Mouse (Mus musculus): ENCODE measurements at regions not wholly inside any gene's neighbourhood (a gene's known extent, or its start where the extent isn't known, plus 50 kb on each side); places are given as distances from the start of the nearest gene placed in this dataset.
"Not testable (repeated sequence)": the region's sequence is repeated elsewhere in the genome, so short reads cannot be mapped to it uniquely, and the experiment has no call there.

DNA sequence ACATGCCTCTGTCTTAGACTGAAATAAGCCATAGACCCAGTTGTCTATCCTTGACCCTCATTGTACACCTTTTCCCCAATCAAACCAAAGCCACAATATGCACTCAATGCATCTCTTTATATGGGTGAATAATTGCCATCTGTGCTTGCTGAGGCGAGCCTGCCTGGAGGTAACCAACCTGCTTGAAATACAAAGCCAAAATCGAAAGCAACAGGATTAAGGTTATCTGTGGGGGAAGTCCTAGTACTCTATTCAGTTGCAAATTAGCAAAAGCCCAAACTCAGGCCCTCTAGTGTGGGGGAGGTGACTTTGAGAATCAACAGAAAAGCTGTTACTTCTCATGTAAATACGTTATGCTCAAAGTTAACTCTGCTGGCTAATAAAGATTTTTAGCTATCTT, 246.2 kb upstream of the Fundc1 start:
- Histone ChIP-seq H3K27ac (replicated peaks) (no peak overlapping the region), H3K4me1 (replicated peaks; ENCODE audit: control insufficient read depth, insufficient read depth) (no peaks in the 10 kb centered on the region), H3K4me2 (replicated peaks; ENCODE audit: low read depth) (no peak overlapping the region), H3K36me3 (ENCODE audit: control insufficient read depth, insufficient read depth, low read length) (no peaks in the 10 kb centered on the region), H3K27me3 (ENCODE audit: control insufficient read depth, insufficient read depth, low read length) (no peaks in the 10 kb centered on the region), H3K9me3 (ENCODE audit: control insufficient read depth, low read length) (no peaks in the 10 kb centered on the region), H3K4me3 (ENCODE audit: low read depth, low read length) (no peak overlapping the region), H3K9ac (ENCODE audit: low read length) (no peak overlapping the region)
- WGBS = 40% methylated on average over 3 of the region's 3 CpGs
- DNase-seq (ENCODE audit: low spot score) (no peak), ATAC-seq (ENCODE audit: low FRiP score, low TSS enrichment) (no peak)
- no peak for TF ChIP-seq EP300 (optimal IDR thresholded peaks at IDR 0.05)
- TF ChIP-seq CTCF (IDR thresholded peaks at IDR 0.05; ENCODE audit: low read depth) = no peak

DNA sequence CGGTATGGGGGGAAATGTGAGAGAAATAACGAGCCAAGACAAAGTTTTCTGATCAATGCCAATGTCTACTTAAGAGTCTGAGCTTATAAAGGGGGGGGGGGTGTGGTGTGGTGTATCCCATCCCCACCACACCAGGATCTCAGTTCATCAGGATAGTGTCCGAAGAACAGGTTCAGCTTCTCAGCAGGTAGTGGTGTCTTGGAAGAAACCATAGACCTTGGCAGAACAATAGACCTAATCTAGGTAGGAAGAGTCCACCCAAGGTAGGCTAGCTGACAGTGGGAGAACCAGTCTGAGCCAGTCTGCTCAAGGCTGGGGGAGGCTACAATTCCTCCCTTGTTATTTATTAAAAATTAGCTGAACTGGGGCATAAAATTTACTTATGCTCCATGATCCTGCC, 245.5 kb upstream of the Fundc1 start:
- Histone ChIP-seq H3K27me3 (ENCODE audit: control insufficient read depth, insufficient read depth, low read length) (no peaks in the 10 kb centered on the region), H3K9me3 (ENCODE audit: control insufficient read depth, low read length) (no peaks in the 10 kb centered on the region), H3K27ac (replicated peaks) (no peak overlapping the region), H3K4me3 (ENCODE audit: low read depth, low read length) (no peak overlapping the region), H3K4me2 (replicated peaks; ENCODE audit: low read depth) (no peak overlapping the region), H3K9ac (ENCODE audit: low read length) (no peak overlapping the region), H3K4me1 (replicated peaks; ENCODE audit: control insufficient read depth, insufficient read depth) (no peaks in the 10 kb centered on the region), H3K36me3 (ENCODE audit: control insufficient read depth, insufficient read depth, low read length) (no peaks in the 10 kb centered on the region)
- DNase-seq (ENCODE audit: low spot score) = no peak
- TF ChIP-seq CTCF (IDR thresholded peaks at IDR 0.05; ENCODE audit: low read depth) (no peak), EP300 (optimal IDR thresholded peaks at IDR 0.05) (no peak)
- 68% methylated on average over 3 of the region's 3 CpGs for WGBS
- ATAC-seq (ENCODE audit: low FRiP score, low TSS enrichment) = no peak

DNA sequence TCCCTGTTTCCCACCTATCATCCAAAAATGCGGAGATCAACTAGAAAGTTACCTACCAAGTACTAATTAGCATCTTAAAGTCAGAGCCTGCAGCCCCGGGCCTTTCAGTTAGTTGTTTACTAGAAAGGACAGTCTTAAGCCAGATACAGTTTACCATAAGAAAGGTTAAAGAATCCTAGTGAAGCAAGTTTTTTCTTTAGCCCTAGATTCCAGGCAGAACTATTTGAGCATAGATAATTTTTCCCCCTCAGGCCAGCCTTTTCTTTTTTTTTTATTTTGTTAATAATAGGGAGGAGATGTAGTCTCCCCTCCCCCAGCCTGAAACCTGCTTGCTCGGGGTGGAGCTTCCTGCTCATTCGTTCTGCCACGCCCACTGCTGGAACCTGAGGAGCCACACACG, 215.9 kb upstream of the Fundc1 start:
- not testable (repeated sequence) for H3K9ac ChIP-seq (ENCODE audit: low read length); H3K27ac ChIP-seq (replicated peaks); ATAC-seq (ENCODE audit: low FRiP score, low TSS enrichment); H3K36me3 ChIP-seq (ENCODE audit: control insufficient read depth, insufficient read depth, low read length); DNase-seq (ENCODE audit: low spot score); H3K9me3 ChIP-seq (ENCODE audit: control insufficient read depth, low read length); H3K27me3 ChIP-seq (ENCODE audit: control insufficient read depth, insufficient read depth, low read length); H3K4me3 ChIP-seq (ENCODE audit: low read depth, low read length); H3K4me1 ChIP-seq (replicated peaks; ENCODE audit: control insufficient read depth, insufficient read depth); H3K4me2 ChIP-seq (replicated peaks; ENCODE audit: low read depth)
- WGBS = 86% methylated on average over 1 of the region's 6 CpGs

DNA sequence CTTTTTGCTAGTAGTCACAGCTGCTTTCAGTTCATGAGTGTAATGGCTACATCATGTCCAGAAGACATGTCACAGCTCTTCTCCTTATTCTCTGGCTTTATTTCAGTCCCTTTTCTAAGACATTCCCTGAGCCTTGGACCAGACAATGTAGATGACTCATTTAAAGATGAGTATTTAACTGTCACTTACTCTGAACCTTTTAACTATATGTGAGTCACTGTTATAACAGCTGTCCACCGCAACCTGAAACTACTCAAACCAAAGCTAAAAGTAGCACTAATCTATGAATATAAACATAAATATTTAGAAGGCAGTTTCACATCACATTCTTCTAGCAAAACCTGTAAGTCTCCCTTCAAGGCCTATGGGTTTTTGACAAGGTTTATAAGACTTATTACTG, 203.8 kb upstream of the Fundc1 start:
- Histone ChIP-seq H3K4me1 (replicated peaks; ENCODE audit: control insufficient read depth, insufficient read depth) (no peaks in the 10 kb centered on the region), H3K27ac (replicated peaks) (no peak overlapping the region), H3K9me3 (ENCODE audit: control insufficient read depth, low read length) (no peaks in the 10 kb centered on the region), H3K9ac (ENCODE audit: low read length) (no peak overlapping the region), H3K27me3 (ENCODE audit: control insufficient read depth, insufficient read depth, low read length) (no peaks in the 10 kb centered on the region), H3K4me2 (replicated peaks; ENCODE audit: low read depth) (no peak overlapping the region), H3K36me3 (ENCODE audit: control insufficient read depth, insufficient read depth, low read length) (no peaks in the 10 kb centered on the region), H3K4me3 (ENCODE audit: low read depth, low read length) (no peak overlapping the region)
- WGBS = 85% methylated on average over 1 of the region's 1 CpGs
- TF ChIP-seq EP300 (optimal IDR thresholded peaks at IDR 0.05) (no peak), CTCF (IDR thresholded peaks at IDR 0.05; ENCODE audit: low read depth) (no peak)
- ATAC-seq (ENCODE audit: low FRiP score, low TSS enrichment) (no peak), DNase-seq (ENCODE audit: low spot score) (no peak)

DNA sequence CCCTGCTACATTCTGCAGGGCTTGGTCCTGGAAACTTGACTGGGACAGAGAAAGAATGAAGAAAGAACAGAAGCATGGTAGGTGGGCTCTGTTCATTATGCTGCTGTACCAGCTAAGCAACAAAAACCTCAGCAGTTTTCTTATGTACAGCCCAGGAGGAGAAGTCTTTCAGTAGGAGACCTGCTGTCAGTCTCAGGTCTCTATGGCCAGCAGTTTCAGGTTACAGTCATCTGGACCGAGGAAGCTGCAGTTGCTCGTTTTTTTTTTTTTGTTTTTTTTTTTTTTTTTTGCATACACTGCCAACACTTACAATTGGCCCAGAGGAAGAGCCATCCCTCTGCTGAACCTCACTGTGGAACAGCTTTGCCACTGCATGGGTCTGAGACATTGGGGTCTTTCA, 180.7 kb upstream of the Fundc1 start:
- H3K9me3 ChIP-seq (ENCODE audit: control insufficient read depth, low read length) = no peaks in the 10 kb centered on the region
- H3K4me2 ChIP-seq (replicated peaks; ENCODE audit: low read depth) = no peak overlapping the region
- H3K4me3 ChIP-seq (ENCODE audit: low read depth, low read length) = no peak overlapping the region
- H3K27me3 ChIP-seq (ENCODE audit: control insufficient read depth, insufficient read depth, low read length) = no peaks in the 10 kb centered on the region
- H3K9ac ChIP-seq (ENCODE audit: low read length) = no peak overlapping the region
- TF ChIP-seq CTCF (IDR thresholded peaks at IDR 0.05; ENCODE audit: low read depth) (no peak), EP300 (optimal IDR thresholded peaks at IDR 0.05) (no peak)
- H3K36me3 ChIP-seq (ENCODE audit: control insufficient read depth, insufficient read depth, low read length) = no peaks in the 10 kb centered on the region
- DNase-seq (ENCODE audit: low spot score) (no peak), ATAC-seq (ENCODE audit: low FRiP score, low TSS enrichment) (no peak)
- 6% methylated on average over 2 of the region's 2 CpGs for WGBS
- H3K27ac ChIP-seq (replicated peaks) = no peak overlapping the region
- no peaks in the 10 kb centered on the region for H3K4me1 ChIP-seq (replicated peaks; ENCODE audit: control insufficient read depth, insufficient read depth)

DNA sequence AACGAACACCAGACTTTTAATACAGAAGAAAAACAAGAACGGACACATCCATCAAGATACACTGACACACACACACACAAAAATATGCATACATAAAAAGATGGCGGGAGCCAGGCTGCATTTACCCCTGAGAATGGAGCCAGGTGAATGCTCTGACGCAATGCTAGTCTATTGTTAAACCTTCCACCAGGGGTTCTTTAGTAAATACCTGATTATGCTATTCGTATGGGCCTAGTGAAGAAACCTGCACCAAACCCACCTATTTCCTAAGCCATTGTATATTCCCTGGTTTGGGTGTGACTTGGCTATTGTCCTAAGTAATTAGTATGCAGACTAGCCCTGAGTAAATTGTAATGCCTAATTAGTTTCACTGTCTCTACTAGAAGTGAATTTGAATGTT, 179.3 kb upstream of the Fundc1 start:
- H3K9ac ChIP-seq (ENCODE audit: low read length) = no peak overlapping the region
- TF ChIP-seq CTCF (IDR thresholded peaks at IDR 0.05; ENCODE audit: low read depth) = no peak
- TF ChIP-seq EP300 (optimal IDR thresholded peaks at IDR 0.05) = no peak
- H3K27ac ChIP-seq (replicated peaks) = no peak overlapping the region
- no peaks in the 10 kb centered on the region for H3K9me3 ChIP-seq (ENCODE audit: control insufficient read depth, low read length)
- no peaks in the 10 kb centered on the region for H3K4me1 ChIP-seq (replicated peaks; ENCODE audit: control insufficient read depth, insufficient read depth)
- H3K27me3 ChIP-seq (ENCODE audit: control insufficient read depth, insufficient read depth, low read length) = no peaks in the 10 kb centered on the region
- WGBS = 72% methylated on average over 5 of the region's 5 CpGs
- H3K4me2 ChIP-seq (replicated peaks; ENCODE audit: low read depth) = no peak overlapping the region
- H3K36me3 ChIP-seq (ENCODE audit: control insufficient read depth, insufficient read depth, low read length) = no peaks in the 10 kb centered on the region
- H3K4me3 ChIP-seq (ENCODE audit: low read depth, low read length) = no peak overlapping the region
- no peak for DNase-seq (ENCODE audit: low spot score)
- ATAC-seq (ENCODE audit: low FRiP score, low TSS enrichment) = no peak
